Mouse (Mus musculus) liver, adult 2 months (tissue): ENCODE measurements around the gene Ubl7.

Source experiments
- CTCF ChIP-seq: fragments of 200-500 bp; IDR thresholded peaks from 2 replicates; pipeline ENCODE4 v1.5.1; 2011; ENCODE audit warnings: low read depth, low read length, control low read depth
- POLR2A ChIP-seq: fragments of 200-500 bp; IDR thresholded peaks from 2 replicates; pipeline ENCODE4 v1.6.1; 2011; ENCODE audit warnings: low read length, control low read depth; ENCODE audit not compliant: insufficient read depth; ENCODE audit errors: extremely low read depth

- no peak for TF ChIP-seq CTCF
- no peak for TF ChIP-seq POLR2A
Measured at GRCm38 (mm10) chr9:57880278-57880677, 30.5 kb upstream of the Ubl7 start.
